Mouse (Mus musculus): Measurements from ENCODE around the gene Gprin2. TPM values are rescaled to one million over a fixed set of nuclear protein-coding genes. Genes with fewer than 3 reads are reported as not detected.
A peak's percentile ranks its signal among the peaks of the same experiment; 100 is the strongest.

The Gprin2 gene
- polyA plus RNA-seq, 1 experiment from 2014 or later: 9.7 TPM

DNA sequence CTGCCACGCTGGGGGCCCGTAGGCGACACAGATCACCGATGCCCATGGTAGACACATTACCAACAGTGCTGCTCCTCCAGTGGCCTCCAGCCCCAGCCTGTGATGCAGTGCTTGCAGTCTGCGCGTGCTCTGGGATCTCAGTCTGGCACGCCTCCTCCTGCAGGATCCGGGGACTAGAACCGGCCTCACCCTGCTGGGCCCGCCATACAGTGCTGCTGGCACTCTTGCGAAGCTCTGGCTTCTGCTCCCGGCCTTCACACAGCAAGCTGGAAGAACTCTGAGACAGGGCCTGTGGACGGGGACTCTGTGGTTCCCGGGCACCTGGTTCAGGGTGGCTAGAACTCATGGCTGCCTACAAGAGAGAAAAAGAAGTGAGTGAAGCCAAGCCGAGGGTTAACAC is 6.0 kb downstream of the Gprin2 start:
- H3K4me1 ChIP-seq: peaks cover 17% of the 10 kb centered on the region
- no peak overlapping the region for H3K27ac ChIP-seq
- 89% methylated on average over 15 of the region's 15 CpGs for WGBS
- H3K9me3 ChIP-seq: no peaks in the 10 kb centered on the region
- H3K27me3 ChIP-seq (replicated peaks): no peaks in the 10 kb centered on the region
- no peak for ATAC-seq (replicated peaks)
- no peak overlapping the region for H3K4me3 ChIP-seq
- no peak overlapping the region for H3K4me2 ChIP-seq
- H3K9ac ChIP-seq: no peak overlapping the region
- peaks cover 17% of the 10 kb centered on the region; the same call in 1 of the 2 replicates for H3K36me3 ChIP-seq (replicated peaks)

- H3K27ac ChIP-seq: no peak overlapping the region
- 78% methylated on average over 4 of the region's 4 CpGs for WGBS
- H3K27me3 ChIP-seq (replicated peaks): no peaks in the 10 kb centered on the region
- no peak overlapping the region for H3K4me2 ChIP-seq
- no peak for ATAC-seq (replicated peaks)
- H3K4me1 ChIP-seq: 0 out of 2 replicates have a peak, but pooled peaks cover 3% of the 10 kb centered on the region
- no peaks in the 10 kb centered on the region for H3K9me3 ChIP-seq
- H3K4me3 ChIP-seq: no peak overlapping the region
- H3K9ac ChIP-seq: no peak overlapping the region
- H3K36me3 ChIP-seq (replicated peaks): peaks cover 17% of the 10 kb centered on the region; the same call in 1 of the 2 replicates
Observed at GRCm38 (mm10) chr14:34193879-34194278, 7.6 kb downstream of the Gprin2 start.

GRCm38 (mm10) chr14:34190361-34190760 is 11.1 kb downstream of the Gprin2 start:
- Histone ChIP-seq H3K4me2 (no peak overlapping the region), H3K4me3 (no peak overlapping the region), H3K27me3 (replicated peaks) (no peaks in the 10 kb centered on the region), H3K9ac (no peak overlapping the region), H3K27ac (no peak overlapping the region), H3K4me1 (no peaks in the 10 kb centered on the region), H3K36me3 (replicated peaks) (peaks cover 17% of the 10 kb centered on the region; the same call in 1 of the 2 replicates), H3K9me3 (no peaks in the 10 kb centered on the region)
- ATAC-seq (replicated peaks): no peak
- WGBS: 78% methylated on average over 7 of the region's 7 CpGs

DNA sequence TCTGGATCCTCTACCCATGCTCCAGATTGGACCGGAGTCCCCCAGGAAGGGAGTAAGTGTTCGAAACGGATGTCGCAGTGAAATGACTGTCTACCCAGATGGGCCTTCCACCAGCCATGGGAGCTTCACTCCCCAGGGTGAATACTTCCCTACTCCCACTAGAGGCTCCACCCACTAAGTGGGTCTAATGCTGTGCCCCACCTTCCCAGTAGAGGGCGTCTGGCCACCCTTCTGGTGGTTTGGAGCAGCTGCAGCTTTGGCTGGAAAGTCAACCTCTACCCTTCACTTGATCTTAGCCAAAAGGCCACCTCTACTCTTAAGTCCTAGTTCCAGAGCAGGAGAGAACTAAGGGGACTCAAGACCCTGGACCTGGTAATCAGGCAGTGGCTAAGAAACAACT is 12.8 kb downstream of the Gprin2 start:
- 70% methylated on average over 5 of the region's 5 CpGs for WGBS

DNA sequence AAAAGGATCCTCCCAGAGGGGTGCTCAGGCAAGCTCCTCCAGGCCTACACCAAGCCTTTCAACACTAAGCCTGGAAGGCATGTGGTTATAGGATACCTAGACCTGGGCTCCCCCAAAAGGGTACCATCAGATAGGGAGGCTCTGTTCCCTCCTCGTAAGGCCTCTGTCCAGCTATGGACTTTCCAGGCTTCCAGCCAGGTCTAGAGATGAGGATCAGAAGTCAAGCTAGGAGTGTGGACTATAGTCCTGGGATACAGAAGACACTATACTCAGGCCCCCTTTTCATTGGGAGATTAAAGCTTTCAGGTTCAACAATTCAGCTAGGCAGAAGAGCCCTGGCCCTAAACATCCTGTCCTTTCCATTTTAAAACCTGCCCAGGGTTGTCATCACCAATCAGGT is 18.4 kb downstream of the Gprin2 start:
- 91% methylated on average over 1 of the region's 1 CpGs for WGBS
- no peak overlapping the region for H3K9ac ChIP-seq
- no peak overlapping the region for H3K4me2 ChIP-seq
- no peaks in the 10 kb centered on the region for H3K36me3 ChIP-seq (replicated peaks)
- H3K4me3 ChIP-seq: no peak overlapping the region
- ATAC-seq (replicated peaks): no peak
- no peaks in the 10 kb centered on the region for H3K27me3 ChIP-seq (replicated peaks)
- H3K9me3 ChIP-seq: 0 out of 2 replicates have a peak, but pooled peaks cover 2% of the 10 kb centered on the region
- no peak overlapping the region for H3K27ac ChIP-seq
- no peaks in the 10 kb centered on the region for H3K4me1 ChIP-seq

More for the DNA sequence above, 12.8 kb downstream of the Gprin2 start:
- H3K27me3 ChIP-seq (replicated peaks): no peaks in the 10 kb centered on the region
- no peak for ATAC-seq (replicated peaks)
- H3K4me2 ChIP-seq: no peak overlapping the region
- H3K4me3 ChIP-seq: no peak overlapping the region
- H3K9ac ChIP-seq: no peak overlapping the region
- no peak overlapping the region for H3K27ac ChIP-seq
- no peaks in the 10 kb centered on the region for H3K9me3 ChIP-seq
- H3K4me1 ChIP-seq: no peaks in the 10 kb centered on the region
- 0 out of 2 replicates have a peak, but pooled peaks cover 8% of the 10 kb centered on the region for H3K36me3 ChIP-seq (replicated peaks)

DNA sequence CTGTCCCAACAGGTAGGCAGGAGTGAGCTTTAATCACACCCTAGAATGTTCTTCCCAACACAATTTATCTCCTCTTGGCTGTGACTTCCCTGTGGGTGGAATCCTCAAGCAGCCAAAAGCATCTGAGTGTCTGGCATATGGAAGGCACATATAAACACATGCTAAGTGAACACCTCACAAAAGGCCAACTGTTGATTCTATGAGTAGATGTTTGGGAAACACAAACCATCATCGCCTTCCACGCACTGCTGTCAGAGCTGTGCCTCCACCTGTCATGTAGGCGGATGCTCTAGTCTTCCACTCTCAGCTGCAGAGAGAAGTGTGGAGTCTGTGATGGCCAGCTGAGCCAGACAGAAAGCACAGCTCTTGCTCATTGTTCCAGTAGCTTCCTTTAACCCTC is 22.1 kb downstream of the Gprin2 start:
- Histone ChIP-seq H3K4me1 (no peaks in the 10 kb centered on the region), H3K4me2 (no peak overlapping the region), H3K4me3 (no peak overlapping the region), H3K27me3 (replicated peaks) (no peaks in the 10 kb centered on the region), H3K27ac (no peak overlapping the region), H3K36me3 (replicated peaks) (no peaks in the 10 kb centered on the region), H3K9ac (no peak overlapping the region), H3K9me3 (0 out of 2 replicates have a peak, but pooled peaks cover 2% of the 10 kb centered on the region)
- 94% methylated on average over 3 of the region's 3 CpGs for WGBS
- no peak for ATAC-seq (replicated peaks)

GRCm38 (mm10) chr14:34171107-34171506 is 30.3 kb downstream of the Gprin2 start:
- no peaks in the 10 kb centered on the region for H3K4me1 ChIP-seq
- H3K9ac ChIP-seq: no peak overlapping the region
- no peak for ATAC-seq (replicated peaks)
- H3K27ac ChIP-seq: no peak overlapping the region
- 87% methylated on average over 3 of the region's 3 CpGs for WGBS
- no peaks in the 10 kb centered on the region for H3K36me3 ChIP-seq (replicated peaks)
- H3K4me3 ChIP-seq: no peak overlapping the region
- H3K4me2 ChIP-seq: no peak overlapping the region
- H3K9me3 ChIP-seq: no peaks in the 10 kb centered on the region
- H3K27me3 ChIP-seq (replicated peaks): no peaks in the 10 kb centered on the region

DNA sequence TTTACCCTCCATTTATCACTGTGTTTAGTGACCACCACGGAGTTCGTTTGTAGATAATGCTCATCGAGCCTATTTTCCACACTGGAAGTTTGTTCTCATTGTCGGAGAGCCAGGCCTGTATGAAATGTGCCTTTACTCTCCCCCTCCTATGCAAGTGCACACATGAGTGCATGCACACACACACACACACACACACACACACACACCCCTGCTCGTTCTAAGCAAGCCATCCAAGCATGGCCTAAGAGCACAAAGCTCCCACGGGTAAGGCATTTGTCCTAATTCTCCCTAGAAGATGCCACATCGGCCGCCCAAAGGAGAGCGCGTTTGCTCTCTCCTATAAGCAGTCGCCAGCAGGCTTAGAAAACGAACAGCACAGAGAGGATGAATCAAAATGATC is 45.7 kb downstream of the Gprin2 start:
- H3K27ac ChIP-seq: no peak overlapping the region
- no peaks in the 10 kb centered on the region; the same call in 1 of the 2 replicates for H3K27me3 ChIP-seq (replicated peaks)
- WGBS: 44% methylated on average over 12 of the region's 12 CpGs
- no peak overlapping the region for H3K4me2 ChIP-seq
- ATAC-seq (replicated peaks): no peak; the same call in 1 of the 2 replicates
- no peaks in the 10 kb centered on the region for H3K4me1 ChIP-seq
- H3K36me3 ChIP-seq (replicated peaks): no peaks in the 10 kb centered on the region
- H3K9ac ChIP-seq: no peak overlapping the region
- no peak overlapping the region for H3K4me3 ChIP-seq
- no peaks in the 10 kb centered on the region for H3K9me3 ChIP-seq

- WGBS: 60% methylated on average over 9 of the region's 9 CpGs
- Histone ChIP-seq H3K4me2 (no peak overlapping the region), H3K27me3 (replicated peaks) (no peaks in the 10 kb centered on the region; the same call in 1 of the 2 replicates), H3K4me3 (no peak overlapping the region), H3K4me1 (no peaks in the 10 kb centered on the region), H3K9ac (no peak overlapping the region), H3K9me3 (no peaks in the 10 kb centered on the region), H3K27ac (no peak overlapping the region), H3K36me3 (replicated peaks) (no peaks in the 10 kb centered on the region)
- peak; percentile 80; the same call in 1 of the 2 replicates for ATAC-seq (replicated peaks)
Observed at GRCm38 (mm10) chr14:34154601-34155337, 46.7 kb downstream of the Gprin2 start.

DNA sequence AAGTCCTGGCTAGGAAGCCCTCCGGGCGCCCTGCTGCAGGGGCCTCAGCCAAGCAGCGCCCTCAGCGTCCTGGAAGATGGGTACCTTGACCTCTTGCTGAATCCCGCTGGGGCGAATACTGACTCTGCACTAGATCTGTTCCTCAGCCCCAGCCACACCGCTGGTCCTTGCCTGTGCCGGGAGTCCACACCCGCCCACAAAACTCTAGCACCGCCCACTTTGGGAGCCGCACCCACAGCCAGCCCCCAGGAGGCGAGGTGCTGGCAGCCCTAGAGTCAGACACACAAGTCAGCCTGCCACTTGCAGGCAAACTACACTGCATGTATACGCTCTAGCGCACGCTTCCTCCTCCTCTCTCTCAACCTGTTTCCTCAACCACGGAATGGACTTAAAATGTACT is 49.1 kb downstream of the Gprin2 start, which contains the start of gene Npy4r:
Npy4r (minus strand) TSS at position 148 of the 400 bp plus-strand sequence.
- ATAC-seq (replicated peaks): peak; percentile 18; the same call in 1 of the 2 replicates
- H3K4me3 ChIP-seq: no peak within 1 kb of the TSS
- no peaks in the 10 kb centered on the region for H3K4me1 ChIP-seq
- WGBS: 22% methylated on average over 16 of the region's 16 CpGs
- H3K36me3 ChIP-seq (replicated peaks): no peaks in the 10 kb centered on the region
- no peaks in the 10 kb centered on the region; the same call in 1 of the 2 replicates for H3K27me3 ChIP-seq (replicated peaks)
- H3K27ac ChIP-seq: no peak within 1 kb of the TSS
- H3K9me3 ChIP-seq: no peaks in the 10 kb centered on the region
- 0 out of 2 replicates have a peak within 1 kb of the TSS, but pooled peaks have one; percentile 15 for H3K4me2 ChIP-seq
- H3K9ac ChIP-seq: no peak within 1 kb of the TSS

DNA sequence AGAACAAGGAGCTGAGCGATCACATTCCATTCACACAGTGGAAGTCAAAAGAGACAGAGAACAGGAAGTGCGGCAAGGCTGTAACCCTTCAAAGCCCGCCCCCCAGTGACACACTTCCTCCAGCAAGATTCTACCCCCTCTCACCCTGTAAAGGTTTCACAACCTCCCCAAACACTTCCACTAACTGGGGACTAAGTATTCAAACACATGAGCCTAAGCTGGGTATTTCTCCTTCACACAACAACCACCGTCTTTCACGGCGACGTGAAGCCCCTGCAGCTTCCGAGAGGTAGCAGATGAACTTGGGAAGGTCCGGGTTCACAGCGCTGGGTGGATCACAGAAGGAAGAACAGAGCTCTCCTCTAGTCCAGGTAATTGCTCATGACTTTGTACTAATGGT is 58.5 kb downstream of the Gprin2 start:
- Histone ChIP-seq H3K4me3 (no peak overlapping the region), H3K9me3 (no peaks in the 10 kb centered on the region), H3K4me1 (no peaks in the 10 kb centered on the region), H3K27me3 (replicated peaks) (no peaks in the 10 kb centered on the region), H3K27ac (no peak overlapping the region), H3K4me2 (no peak overlapping the region), H3K36me3 (replicated peaks) (no peaks in the 10 kb centered on the region), H3K9ac (no peak overlapping the region)
- 92% methylated on average over 10 of the region's 10 CpGs for WGBS
- ATAC-seq (replicated peaks): no peak

DNA sequence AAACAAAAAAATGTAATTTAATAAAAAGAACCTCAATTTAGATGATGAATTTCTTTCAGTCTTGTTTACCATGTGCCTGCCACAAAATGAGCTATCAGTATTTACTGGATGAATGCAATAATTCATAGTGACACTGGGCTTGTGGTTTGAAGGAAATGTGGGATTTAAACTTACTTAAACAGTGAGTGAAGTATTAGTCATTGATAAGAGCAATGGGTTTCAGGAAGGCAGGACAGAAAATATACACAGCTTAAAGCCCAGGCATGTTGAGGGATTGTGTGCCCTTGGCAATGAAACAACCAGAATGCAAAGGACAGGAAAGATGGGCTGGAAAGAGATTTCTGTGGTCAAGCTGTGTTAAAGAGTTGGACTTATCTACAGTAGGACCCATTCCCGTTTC is 59.1 kb downstream of the Gprin2 start:
- H3K27me3 ChIP-seq (replicated peaks): no peaks in the 10 kb centered on the region
- no peaks in the 10 kb centered on the region for H3K4me1 ChIP-seq
- H3K27ac ChIP-seq: no peak overlapping the region
- H3K4me2 ChIP-seq: no peak overlapping the region
- H3K9me3 ChIP-seq: no peaks in the 10 kb centered on the region
- no peak overlapping the region for H3K4me3 ChIP-seq
- no peak overlapping the region for H3K9ac ChIP-seq
- no peak for ATAC-seq (replicated peaks)
- 94% methylated on average over 1 of the region's 1 CpGs for WGBS
- H3K36me3 ChIP-seq (replicated peaks): no peaks in the 10 kb centered on the region
